Mouse (Mus musculus) central nervous system, embryonic 18 days (tissue): ENCODE data around the gene Gm28079. TPM values are rescaled to one million over a fixed set of nuclear protein-coding genes. Genes with fewer than 3 reads are reported as not detected.

Experiments used
- polyA plus RNA-seq: library from polyadenylated mRNA; depleted of rRNA; stranded (reverse); fragments of >200 nt; gene quantifications from 2 replicates; pipeline ENCODE4 v1.2.3, GENCODE M21; 2012; rRNA removed

The Gm28079 gene
- not detected in 2 replicates for polyA plus RNA-seq

DNA sequence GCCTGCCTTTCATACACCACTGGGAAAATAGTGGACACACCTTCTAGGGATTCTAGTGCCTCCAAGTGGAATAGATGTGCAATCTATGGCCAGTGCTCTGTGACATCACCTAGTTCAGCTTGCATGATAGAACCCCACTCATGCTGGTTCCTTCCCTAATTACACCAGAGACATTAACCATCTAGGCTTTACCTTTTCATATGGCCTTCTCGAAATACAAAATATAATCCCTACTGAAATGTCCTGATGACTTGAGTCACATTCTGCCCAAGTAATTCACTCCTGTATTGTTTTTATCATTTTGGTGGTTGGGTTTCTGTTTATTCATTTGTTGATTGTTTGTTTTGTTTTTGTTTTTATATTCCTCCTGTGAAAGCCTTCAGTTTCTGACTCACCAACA lies at the start of gene Gm28079:
TSS of gene Gm28079 (minus strand) at position 101 of the 400 bp plus-strand sequence.

